12 mouse cellular contexts compared by ENCODE assay signal in the genomic region with DNA sequence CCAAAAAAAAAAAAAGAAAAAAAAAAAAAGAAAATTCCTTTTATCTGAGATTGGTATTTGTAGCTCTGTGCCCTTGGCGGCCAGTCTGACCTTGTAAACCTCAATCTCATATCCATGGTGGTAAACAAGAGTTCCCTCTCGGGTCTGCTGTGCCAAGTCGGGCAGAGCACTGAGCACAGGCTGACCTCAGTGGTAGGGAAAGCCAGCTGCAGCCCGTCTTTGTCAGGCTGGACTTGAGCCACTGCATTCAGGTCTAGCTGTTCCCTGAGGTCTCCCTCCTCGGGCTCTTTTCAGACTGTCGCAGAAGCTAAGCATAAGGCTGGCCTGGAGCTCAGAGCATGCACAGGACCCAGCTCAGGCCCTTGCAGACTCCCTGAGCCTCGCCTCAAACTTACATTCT. TPM values are rescaled to one million over a fixed set of nuclear protein-coding genes. Genes with fewer than 3 reads are reported as not detected.
DNase-seq lines count a peak whose midpoint lies in the region; ATAC-seq lines count a peak whose summit lies in the region.
"Had no signal": no experiment of that assay in that cellular context is flagged by ENCODE, and none has a peak within 500 bp of the region (broad histone marks: within the 10 kb centered on the region; RNA-seq: fewer than 3 reads in every experiment).

No protein-coding gene starts in this region.

- no peak for ATAC-seq in kidney, embryonic 15.5 days (replicated peaks; ENCODE audit: low FRiP score)

- no peaks in the 10 kb centered on the region for H3K9me3 ChIP-seq in kidney, embryonic 15.5 days (replicated peaks)
- H3K9me3 ChIP-seq: limb, embryonic 15.5 days; neural tube, embryonic 12.5 days; stomach, embryonic 15.5 days had no signal

- no peak overlapping the region for H3K4me2 ChIP-seq in kidney, embryonic 15.5 days
- H3K4me2 ChIP-seq: limb, embryonic 15.5 days; neural tube, embryonic 12.5 days; stomach, embryonic 15.5 days had no signal

- peaks cover 74% of the 10 kb centered on the region for H3K36me3 ChIP-seq in kidney, embryonic 15.5 days

- H3K4me3 ChIP-seq in kidney, embryonic 15.5 days (replicated peaks) = no peak overlapping the region
- H3K4me3 ChIP-seq: limb, embryonic 15.5 days; neural tube, embryonic 12.5 days; stomach, embryonic 15.5 days had no signal

- H3K4me1 ChIP-seq in kidney, embryonic 15.5 days = peaks cover 18% of the 10 kb centered on the region

- WGBS in kidney, embryonic 15.5 days = 58% methylated on average over 7 of the region's 7 CpGs

- no peak overlapping the region for H3K9ac ChIP-seq in kidney, embryonic 15.5 days
- H3K9ac ChIP-seq: limb, embryonic 15.5 days; neural tube, embryonic 12.5 days; stomach, embryonic 15.5 days had no signal

- H3K27ac ChIP-seq in kidney, embryonic 15.5 days = peak overlapping the region; percentile 57
- H3K27ac ChIP-seq: neural tube, embryonic 12.5 days; stomach, embryonic 15.5 days had no signal

- H3K27me3 ChIP-seq in kidney, embryonic 15.5 days = no peaks in the 10 kb centered on the region
- H3K27me3 ChIP-seq: limb, embryonic 15.5 days; neural tube, embryonic 12.5 days; stomach, embryonic 15.5 days had no signal

- DNase-seq in adrenal gland, adult 2 months = peak; percentile 87
- DNase-seq in adrenal gland, postnatal 4 days (ENCODE audit: low spot score in 2 of 2) = no peak
- no peak for DNase-seq in kidney, postnatal 4 days
- peak; percentile 30 to 71 for DNase-seq in kidney, postnatal 25 days
- DNase-seq in skeletal muscle tissue, adult 2 months (ENCODE audit: low read depth, low spot score) = peak; percentile 44
- no peak for DNase-seq in layer of hippocampus, adult 8-10 months (ENCODE audit: low spot score in 2 of 2)
- no peak for DNase-seq in layer of hippocampus, postnatal 14 days (ENCODE audit: low spot score in 2 of 2)
- DNase-seq: gastrocnemius, postnatal 25 days had no signal

RNA-seq across cellular contexts. Expression of a gene that starts 7.9 kb away (rescaled TPM):
- total RNA-seq in adrenal gland, adult 2 months (2021) = 10 to 100 TPM; 26.7 to 32.9 TPM
- polyA plus RNA-seq in adrenal gland, adult 2 months (2012; rRNA removed) = 1.9 and 2.3 TPM in 2 replicates
- total RNA-seq in adrenal gland, postnatal 4 days (2021) = 10 to 100 TPM; 26.7 to 27.4 TPM
- 29.5 and 31.0 TPM in 2 replicates for polyA plus RNA-seq in kidney, embryonic 15.5 days (2015; fragmentation: Nextera tagmentation; extraction: Ambion mirVana)
- 10 to 100 TPM; 17.7 to 21.8 (median 19.0) TPM for total RNA-seq in layer of hippocampus, adult 8-10 months (2022)
- total RNA-seq in layer of hippocampus, postnatal 14 days (2021) = 10 to 100 TPM; 25.4 to 25.7 TPM

RNA-seq across cellular contexts. Expression of a gene that starts 25.4 kb away (rescaled TPM):
- total RNA-seq in adrenal gland, adult 2 months (2021) = 100 to 1,000 TPM; 164 to 202 TPM
- polyA plus RNA-seq in adrenal gland, adult 2 months (2012; rRNA removed) = 358 and 395 TPM in 2 replicates
- total RNA-seq in adrenal gland, postnatal 4 days (2021) = 100 to 1,000 TPM; 138 to 140 TPM
- polyA plus RNA-seq in kidney, embryonic 15.5 days (2015; fragmentation: Nextera tagmentation; extraction: Ambion mirVana) = 141 and 147 TPM in 2 replicates
- 10 to 100 TPM; 69.8 to 81.5 (median 78.5) TPM for total RNA-seq in layer of hippocampus, adult 8-10 months (2022)
- 10 to 100 TPM; 84.9 to 86.7 TPM for total RNA-seq in layer of hippocampus, postnatal 14 days (2021)

RNA-seq across cellular contexts. Expression of a gene that starts 41.3 kb away (rescaled TPM):
- 10 to 100 TPM; 41.5 to 67.3 TPM for total RNA-seq in adrenal gland, adult 2 months (2021)
- 186 and 275 TPM in 2 replicates for polyA plus RNA-seq in adrenal gland, adult 2 months (2012; rRNA removed)
- 100 to 1,000 TPM; 103 to 129 TPM for total RNA-seq in adrenal gland, postnatal 4 days (2021)
- 133 and 143 TPM in 2 replicates for polyA plus RNA-seq in kidney, embryonic 15.5 days (2015; fragmentation: Nextera tagmentation; extraction: Ambion mirVana)
- 10 to 100 TPM; 18.1 to 24.9 (median 22.5) TPM for total RNA-seq in layer of hippocampus, adult 8-10 months (2022)
- 10 to 100 TPM; 32.9 to 35.8 TPM for total RNA-seq in layer of hippocampus, postnatal 14 days (2021)

RNA-seq across cellular contexts. Expression of a gene that starts 59.3 kb away (rescaled TPM):
- total RNA-seq in adrenal gland, adult 2 months (2021) = 1 to 10 TPM; 1.4 to 3.4 TPM
- polyA plus RNA-seq in adrenal gland, adult 2 months (2012; rRNA removed) = 3.9 and 4.4 TPM in 2 replicates
- 1 to 10 TPM; 4.2 to 4.9 TPM for total RNA-seq in adrenal gland, postnatal 4 days (2021)
- 16.4 and 20.9 TPM in 2 replicates for polyA plus RNA-seq in kidney, embryonic 15.5 days (2015; fragmentation: Nextera tagmentation; extraction: Ambion mirVana)
- total RNA-seq in layer of hippocampus, adult 8-10 months (2022) = 1 to 10 TPM in 3 of 4 experiments, under 1 TPM in 1; 0.92 to 2.4 (median 2.2) TPM
- 1 to 10 TPM; 2.9 to 3.6 TPM for total RNA-seq in layer of hippocampus, postnatal 14 days (2021)

Comparison
In these comparisons a context has a peak if more than half of its experiments do, and no peak if none do; other contexts are left out.
1. DNase-seq: peak in adrenal gland, adult 2 months (single experiment), kidney, postnatal 25 days (2 of 2) and skeletal muscle tissue, adult 2 months (single experiment); none in adrenal gland, postnatal 4 days (0 of 2), kidney, postnatal 4 days (0 of 2), layer of hippocampus, adult 8-10 months (0 of 2) and layer of hippocampus, postnatal 14 days (0 of 2).